Mouse (Mus musculus) forebrain, embryonic 10.5 days (tissue): ENCODE measurements at regions not wholly inside any gene's neighbourhood (a gene's known extent, or its start where the extent isn't known, plus 50 kb on each side); places are given as distances from the start of the nearest gene placed in this dataset.

Experiments used
- DNase-seq: peaks from one replicate; pipeline ENCODE4 v3.0.0-alpha.2; 2017; ENCODE audit warnings: low spot score; ENCODE audit errors: extremely low spot score
- H3K27ac ChIP-seq: fragments of 300-500 bp; sonication (generic); 2 replicates; pipeline ENCODE4 v1.5.1; 2016; ENCODE audit warnings: mild to moderate bottlenecking
- H3K27me3 ChIP-seq: fragments of 300-500 bp; sonication (generic); 2 replicates; pipeline ENCODE4 v1.6.1; 2016; ENCODE audit warnings: mild to moderate bottlenecking; ENCODE audit not compliant: poor library complexity, severe bottlenecking
- H3K36me3 ChIP-seq: fragments of 300-500 bp; sonication (generic); replicated peaks from 2 replicates; pipeline ENCODE4 v1.6.1; 2016; ENCODE audit warnings: mild to moderate bottlenecking, moderate library complexity
- H3K4me1 ChIP-seq: fragments of 300-500 bp; sonication (generic); 2 replicates; pipeline ENCODE4 v1.6.1; 2016
- H3K4me3 ChIP-seq: fragments of 300-500 bp; sonication (generic); 2 replicates; pipeline ENCODE4 v1.5.1; 2016; ENCODE audit warnings: mild to moderate bottlenecking, moderate library complexity
- H3K9me3 ChIP-seq: fragments of 300-500 bp; sonication (generic); 2 replicates; pipeline ENCODE4 v1.6.1; 2016; ENCODE audit warnings: mild to moderate bottlenecking, moderate library complexity
- WGBS: fragments of 180-500 bp; shearing (Covaris S2); methylation state at CpG from one replicate; pipeline ENCODE4 v1.1.7; 2016; 5-methylcytosine and 5-hydroxymethylcytosine counted together

- H3K27ac ChIP-seq = no peak overlapping the region
- H3K27me3 ChIP-seq = no peaks in the 10 kb centered on the region
- H3K36me3 ChIP-seq = no peaks in the 10 kb centered on the region
- no peaks in the 10 kb centered on the region for H3K4me1 ChIP-seq
- no peaks in the 10 kb centered on the region for H3K9me3 ChIP-seq
- DNase-seq = no peak
- H3K4me3 ChIP-seq = no peak overlapping the region
Measured at GRCm38 (mm10) chr2:147610343-147610742, 248.6 kb downstream of the Pax1 start.

- 75% methylated on average over 2 of the region's 2 CpGs for WGBS
- H3K9me3 ChIP-seq = no peaks in the 10 kb centered on the region
- no peak overlapping the region for H3K27ac ChIP-seq
- H3K4me3 ChIP-seq = no peak overlapping the region
- no peaks in the 10 kb centered on the region for H3K27me3 ChIP-seq
- no peaks in the 10 kb centered on the region for H3K36me3 ChIP-seq
- H3K4me1 ChIP-seq = no peaks in the 10 kb centered on the region
- DNase-seq = no peak
Measured at GRCm38 (mm10) chr2:147601639-147602038, 239.9 kb downstream of the Pax1 start.

- no peak for DNase-seq
- H3K36me3 ChIP-seq = no peaks in the 10 kb centered on the region
- H3K9me3 ChIP-seq = no peaks in the 10 kb centered on the region
- no peaks in the 10 kb centered on the region for H3K4me1 ChIP-seq
- H3K4me3 ChIP-seq = no peak overlapping the region
- H3K27ac ChIP-seq = no peak overlapping the region
- H3K27me3 ChIP-seq = no peaks in the 10 kb centered on the region
- 97% methylated on average over 1 of the region's 1 CpGs for WGBS
Measured at GRCm38 (mm10) chr2:147572413-147572812, 210.7 kb downstream of the Pax1 start.

- H3K36me3 ChIP-seq = no peaks in the 10 kb centered on the region
- 87% methylated on average over 7 of the region's 7 CpGs for WGBS
- DNase-seq = no peak
Measured at GRCm38 (mm10) chr2:147561220-147561619, 199.5 kb downstream of the Pax1 start.

GRCm38 (mm10) chr2:147560426-147561155 lies 198.9 kb downstream of the Pax1 start:
- H3K4me3 ChIP-seq = no peak overlapping the region
- 85% methylated on average over 20 of the region's 20 CpGs for WGBS
- H3K36me3 ChIP-seq = no peaks in the 10 kb centered on the region
- H3K27ac ChIP-seq = no peak overlapping the region
- H3K9me3 ChIP-seq = no peaks in the 10 kb centered on the region
- no peaks in the 10 kb centered on the region for H3K27me3 ChIP-seq
- DNase-seq = no peak
- no peaks in the 10 kb centered on the region for H3K4me1 ChIP-seq

More at GRCm38 (mm10) chr2:147561220-147561619, 199.5 kb downstream of the Pax1 start:
- Histone ChIP-seq H3K4me1 (no peaks in the 10 kb centered on the region), H3K27ac (no peak overlapping the region), H3K4me3 (no peak overlapping the region), H3K27me3 (no peaks in the 10 kb centered on the region), H3K9me3 (no peaks in the 10 kb centered on the region)

- H3K4me1 ChIP-seq = no peaks in the 10 kb centered on the region
- DNase-seq = no peak
- WGBS = 82% methylated on average over 2 of the region's 2 CpGs
- H3K4me3 ChIP-seq = no peak overlapping the region
- no peak overlapping the region for H3K27ac ChIP-seq
- no peaks in the 10 kb centered on the region for H3K27me3 ChIP-seq
- H3K9me3 ChIP-seq = no peaks in the 10 kb centered on the region
- no peaks in the 10 kb centered on the region for H3K36me3 ChIP-seq
Measured at GRCm38 (mm10) chr2:147529161-147529560, 167.4 kb downstream of the Pax1 start.

- DNase-seq = no peak
- WGBS = 81% methylated on average over 3 of the region's 3 CpGs
- H3K9me3 ChIP-seq = no peaks in the 10 kb centered on the region
- H3K36me3 ChIP-seq = no peaks in the 10 kb centered on the region
- H3K27ac ChIP-seq = no peak overlapping the region
- no peaks in the 10 kb centered on the region for H3K27me3 ChIP-seq
- no peak overlapping the region for H3K4me3 ChIP-seq
- H3K4me1 ChIP-seq = no peaks in the 10 kb centered on the region
Measured at GRCm38 (mm10) chr2:147515436-147515835, 153.7 kb downstream of the Pax1 start.

GRCm38 (mm10) chr2:147514748-147515147 lies 153.0 kb downstream of the Pax1 start:
- no peak overlapping the region for H3K27ac ChIP-seq
- no peaks in the 10 kb centered on the region for H3K4me1 ChIP-seq
- no peak overlapping the region for H3K4me3 ChIP-seq
- 85% methylated on average over 3 of the region's 3 CpGs for WGBS
- H3K9me3 ChIP-seq = no peaks in the 10 kb centered on the region
- no peaks in the 10 kb centered on the region for H3K27me3 ChIP-seq
- DNase-seq = no peak
- no peaks in the 10 kb centered on the region for H3K36me3 ChIP-seq

GRCm38 (mm10) chr2:147503962-147504361 lies 142.2 kb downstream of the Pax1 start:
- H3K9me3 ChIP-seq = no peaks in the 10 kb centered on the region
- no peak overlapping the region for H3K4me3 ChIP-seq
- no peaks in the 10 kb centered on the region for H3K27me3 ChIP-seq
- 92% methylated on average over 4 of the region's 4 CpGs for WGBS
- no peak for DNase-seq
- no peaks in the 10 kb centered on the region for H3K36me3 ChIP-seq
- no peak overlapping the region for H3K27ac ChIP-seq
- H3K4me1 ChIP-seq = no peaks in the 10 kb centered on the region

- no peaks in the 10 kb centered on the region for H3K36me3 ChIP-seq
- no peaks in the 10 kb centered on the region for H3K4me1 ChIP-seq
- WGBS = 88% methylated on average over 1 of the region's 1 CpGs
- no peak for DNase-seq
- no peaks in the 10 kb centered on the region for H3K27me3 ChIP-seq
- H3K27ac ChIP-seq = no peak overlapping the region
- H3K4me3 ChIP-seq = no peak overlapping the region
- no peaks in the 10 kb centered on the region for H3K9me3 ChIP-seq
Measured at GRCm38 (mm10) chr2:147498731-147499130, 137.0 kb downstream of the Pax1 start.

- H3K9me3 ChIP-seq = no peaks in the 10 kb centered on the region
- H3K36me3 ChIP-seq = no peaks in the 10 kb centered on the region
- peaks cover 19% of the 10 kb centered on the region for H3K4me1 ChIP-seq
- H3K27ac ChIP-seq = no peak overlapping the region
- no peak for DNase-seq
- 62% methylated on average over 5 of the region's 5 CpGs for WGBS
- H3K27me3 ChIP-seq = no peaks in the 10 kb centered on the region
- no peak overlapping the region for H3K4me3 ChIP-seq
Measured at GRCm38 (mm10) chr2:147455932-147456331, 94.2 kb downstream of the Pax1 start.

GRCm38 (mm10) chr2:147454362-147455257 lies 92.9 kb downstream of the Pax1 start:
- 68% methylated on average over 18 of the region's 18 CpGs for WGBS
- H3K27me3 ChIP-seq = no peaks in the 10 kb centered on the region
- DNase-seq = no peak
- no peaks in the 10 kb centered on the region for H3K36me3 ChIP-seq
- no peak overlapping the region for H3K4me3 ChIP-seq
- no peaks in the 10 kb centered on the region for H3K9me3 ChIP-seq
- no peak overlapping the region for H3K27ac ChIP-seq
- H3K4me1 ChIP-seq = peaks cover 22% of the 10 kb centered on the region
